Mouse (Mus musculus): ENCODE data around the gene Rapgef1. TPM values are rescaled to one million over a fixed set of nuclear protein-coding genes. Genes with fewer than 3 reads are reported as not detected.

Rapgef1 gene
- total and polyA plus RNA-seq, 3 experiments = 86.5 to 185 (median 170) TPM

DNA sequence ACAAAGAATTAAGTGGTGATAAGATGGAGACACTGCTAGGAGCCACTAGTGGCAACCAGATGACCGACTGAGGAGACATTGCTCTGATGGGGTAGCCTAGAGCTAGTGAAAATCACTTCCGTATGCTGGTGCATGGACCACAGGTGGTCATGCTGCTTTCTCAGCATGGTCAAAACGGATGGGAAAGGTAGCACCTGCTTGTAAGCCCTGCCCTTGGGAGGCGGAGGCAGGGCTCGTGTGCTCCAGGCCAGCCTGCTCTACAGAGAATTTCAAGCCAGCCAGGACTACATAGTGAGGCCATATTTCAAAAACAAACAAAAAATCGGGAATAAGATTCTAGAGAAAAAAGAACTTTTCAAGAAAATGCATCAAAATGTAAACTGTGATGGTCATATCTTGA is 81.9 kb downstream of the Rapgef1 start:
- Histone ChIP-seq H3K79me2 (replicated peaks; ENCODE audit: control insufficient read depth, extremely low read depth, insufficient read depth, poor library complexity, severe bottlenecking) (peaks cover 21% of the 10 kb centered on the region), H3K27ac (ENCODE audit: insufficient read depth, low read depth) (peak overlapping the region; percentile 20; the same call in 1 of the 2 replicates), H3K9me3 (replicated peaks; ENCODE audit: low read length) (no peaks in the 10 kb centered on the region), H3K27me3 (replicated peaks) (no peaks in the 10 kb centered on the region), H3K4me3 (replicated peaks in 1 of 3; ENCODE audit: low read depth in 2 of 3, low read length in 2 of 3, poor library complexity in 1 of 3) (peak overlapping the region in 1 of 3 experiments; percentile 4), H3K4me1 (ENCODE audit: control insufficient read depth in 1 of 2, insufficient read depth in 2 of 2) (peaks cover 68 to 100% of the 10 kb centered on the region in 2 experiments), H3K9ac (ENCODE audit: insufficient read depth, low read depth) (no peak overlapping the region), H3K36me3 (replicated peaks in 1 of 2; ENCODE audit: control insufficient read depth in 1 of 2, insufficient read depth in 1 of 2, low read length in 1 of 2) (peaks cover 88 to 93% of the 10 kb centered on the region in 2 experiments), H3K4me2 (ENCODE audit: insufficient read depth, low read depth, poor library complexity, severe bottlenecking) (no peak overlapping the region)
- no peak for DNase-seq (ENCODE audit: extremely low read depth)
- in situ Hi-C loops (cut with MboI; ENCODE audit: low pct_ligation_motif_present, low pct_unique_long_range_greater_than_20kb, low sequenced_read_pairs) (no loop called here), dilution Hi-C loops (cut with MboI; ENCODE audit: extremely low pct_ligation_motif_present, extremely low pct_unique_long_range_greater_than_20kb, low sequenced_read_pairs) (no loop called here)
- no peak for TF ChIP-seq MXI1 (IDR thresholded peaks at IDR 0.05; ENCODE audit: low read depth, low read length)
- TF ChIP-seq ZNF384 (IDR thresholded peaks at IDR 0.05; ENCODE audit: low read depth, low read length) = no peak
- no peak for TF ChIP-seq RAD21 (IDR thresholded peaks at IDR 0.05; ENCODE audit: low read depth, low read length)
- no peak for TF ChIP-seq JUN (IDR thresholded peaks at IDR 0.05; ENCODE audit: insufficient read depth, low read depth, low read length)

GRCm38 (mm10) chr2:29702189-29702588 is 82.7 kb downstream of the Rapgef1 start:
- peak overlapping the region in 1 of 3 experiments; percentile 11 for H3K4me3 ChIP-seq (replicated peaks in 1 of 3; ENCODE audit: low read depth in 2 of 3, low read length in 2 of 3, poor library complexity in 1 of 3)
- H3K36me3 ChIP-seq (replicated peaks in 1 of 2; ENCODE audit: control insufficient read depth in 1 of 2, insufficient read depth in 1 of 2, low read length in 1 of 2) = peaks cover 85 to 89% of the 10 kb centered on the region in 2 experiments
- peak overlapping the region; percentile 37 for H3K27ac ChIP-seq (ENCODE audit: insufficient read depth, low read depth)
- no peaks in the 10 kb centered on the region for H3K9me3 ChIP-seq (replicated peaks; ENCODE audit: low read length)
- in situ Hi-C loops (cut with MboI; ENCODE audit: low pct_ligation_motif_present, low pct_unique_long_range_greater_than_20kb, low sequenced_read_pairs) = no loop called here
- H3K79me2 ChIP-seq (replicated peaks; ENCODE audit: control insufficient read depth, extremely low read depth, insufficient read depth, poor library complexity, severe bottlenecking) = peaks cover 21% of the 10 kb centered on the region
- DNase-seq (ENCODE audit: extremely low read depth) = no peak
- TF ChIP-seq ZMIZ1 (IDR thresholded peaks at IDR 0.05; ENCODE audit: low read depth, low read length) (no peak), POLR2A (IDR thresholded peaks at IDR 0.05; ENCODE audit: low read depth, low read length) (no peak; the same call in 1 of the 2 replicates), MEF2A (IDR thresholded peaks at IDR 0.05; ENCODE audit: borderline replicate concordance, low read depth, low read length) (no peak), BHLHE40 (IDR thresholded peaks at IDR 0.05; ENCODE audit: low read depth, low read length) (no peak), ELF1 (IDR thresholded peaks at IDR 0.05; ENCODE audit: low read depth, low read length) (no peak), POLR2AphosphoS2 (IDR thresholded peaks at IDR 0.05; ENCODE audit: low read depth, low read length) (no peak), IRF4 (IDR thresholded peaks at IDR 0.05; ENCODE audit: low read depth, low read length) (no peak), MYC (IDR thresholded peaks at IDR 0.05; ENCODE audit: low read depth, low read length) (no peak)
- no peak overlapping the region for H3K9ac ChIP-seq (ENCODE audit: insufficient read depth, low read depth)
- no peaks in the 10 kb centered on the region for H3K27me3 ChIP-seq (replicated peaks)
- H3K4me2 ChIP-seq (ENCODE audit: insufficient read depth, low read depth, poor library complexity, severe bottlenecking) = no peak overlapping the region
- peaks cover 74 to 99% of the 10 kb centered on the region in 2 experiments for H3K4me1 ChIP-seq (ENCODE audit: control insufficient read depth in 1 of 2, insufficient read depth in 2 of 2)
- dilution Hi-C loops (cut with MboI; ENCODE audit: extremely low pct_ligation_motif_present, extremely low pct_unique_long_range_greater_than_20kb, low sequenced_read_pairs) = no loop called here

Data from CH12.LX (cell line).